Mouse (Mus musculus): ENCODE data around the gene Gm5797.
"Not testable (repeated sequence)": the region's sequence is repeated elsewhere in the genome, so short reads cannot be mapped to it uniquely, and the experiment has no call there.

Gm5797 gene

DNA sequence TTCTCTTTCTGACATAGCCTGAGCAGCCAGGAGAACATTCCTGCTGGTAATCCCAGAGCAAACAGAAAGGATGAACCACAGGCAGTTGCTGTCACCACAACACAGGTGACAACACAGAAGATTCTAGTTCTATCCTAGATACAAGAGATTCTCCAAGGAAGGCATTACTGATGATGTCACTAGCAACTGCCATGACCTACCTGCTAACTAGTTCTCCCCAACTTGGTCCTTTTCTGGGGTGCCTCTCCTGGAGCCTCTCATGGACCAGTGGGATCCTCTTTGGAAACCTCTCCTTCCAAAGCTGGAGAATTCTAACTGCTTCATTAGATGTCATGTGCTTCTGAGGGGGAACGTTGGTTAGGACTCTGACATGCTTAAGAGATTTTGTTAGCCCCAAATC, at the start of gene Gm5797:
Gm5797 (minus strand) TSS at position 101 of the 400 bp plus-strand sequence.
- not testable (repeated sequence) for DNase-seq (ENCODE audit: low spot score)

DNA sequence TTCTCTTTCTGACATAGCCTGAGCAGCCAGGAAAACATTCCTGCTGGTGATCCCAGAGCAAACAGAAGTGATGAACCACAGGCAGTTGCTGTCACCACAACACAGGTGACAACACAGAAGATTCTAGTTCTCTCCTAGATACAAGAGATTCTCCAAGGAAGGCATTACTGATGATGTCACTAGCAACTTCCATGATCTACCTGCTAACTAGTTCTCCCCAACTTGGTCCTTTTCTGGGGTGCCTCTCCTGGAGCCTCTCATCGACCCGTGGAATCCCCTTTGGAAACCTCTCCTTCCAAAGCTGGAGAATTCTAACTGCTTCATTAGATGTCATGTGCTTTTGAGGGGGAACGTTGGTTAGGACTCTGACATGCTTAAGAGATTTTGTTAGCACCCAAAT, 32.8 kb upstream of the Gm5797 start, which contains the start of gene Gm8374:
Gm8374 (minus strand) TSS at position 101 of the 400 bp plus-strand sequence.
- not testable (repeated sequence) for DNase-seq (ENCODE audit: low spot score)

DNA sequence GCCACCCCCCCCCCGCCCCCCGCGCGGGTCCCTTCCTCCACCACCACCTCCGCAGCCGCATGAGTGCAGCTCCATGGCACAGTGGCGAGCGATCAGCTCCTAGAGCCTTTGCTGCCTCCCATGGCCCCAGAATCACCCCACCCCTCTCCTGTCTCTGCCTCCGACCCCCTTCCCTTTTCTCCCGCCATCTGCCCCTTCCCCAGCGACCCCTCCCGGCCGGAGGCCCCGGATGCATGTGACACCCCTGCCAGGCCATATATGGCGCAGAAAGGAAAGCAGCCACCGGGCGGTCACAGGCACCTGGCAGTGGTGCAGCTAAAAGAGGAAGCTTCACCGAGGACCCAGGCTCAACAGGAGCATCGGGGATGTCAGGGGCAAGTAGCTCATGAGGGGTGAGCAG, 17.1 kb downstream of the Gm5797 start:
- DNase-seq (ENCODE audit: low spot score) = peak; percentile 25

DNA sequence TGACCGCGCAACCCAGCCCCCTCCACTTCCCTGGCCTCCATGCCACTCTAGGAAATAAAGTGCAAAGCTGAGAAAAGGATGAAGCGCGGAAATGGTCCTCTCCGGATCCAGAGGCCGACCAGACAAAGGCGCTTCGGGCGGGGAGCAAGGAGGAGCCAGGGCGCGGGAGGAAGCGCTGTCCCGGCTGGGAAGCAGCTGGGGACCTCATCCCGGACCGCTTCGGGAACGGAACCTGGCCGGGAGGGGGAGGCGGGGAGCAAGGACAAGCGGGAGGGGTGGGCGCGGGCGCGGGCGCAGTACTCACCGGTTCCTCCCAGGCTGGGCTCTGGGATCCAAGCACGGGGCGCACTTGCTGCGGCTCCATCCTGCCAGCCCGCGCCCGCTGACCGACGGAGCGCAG, 17.5 kb downstream of the Gm5797 start, which contains the start of gene Gm3739:
Gm3739 (minus strand) TSS at position 389 of the 400 bp plus-strand sequence.
- peak; percentile 32 for DNase-seq (ENCODE audit: low spot score)
